Mouse (Mus musculus) lung, postnatal 0 days (tissue): ENCODE measurements at regions not wholly inside any gene's neighbourhood (a gene's known extent, or its start where the extent isn't known, plus 50 kb on each side); places are given as distances from the start of the nearest gene placed in this dataset.

Source experiments
- CTCF ChIP-seq: IDR thresholded peaks from 2 replicates; pipeline ENCODE4 v1.5.1; 2016; ENCODE audit warnings: antibody characterized with exemption, mild to moderate bottlenecking
- EP300 ChIP-seq: IDR thresholded peaks from 2 replicates; pipeline ENCODE4 v1.6.1; 2016; ENCODE audit warnings: antibody characterized with exemption, mild to moderate bottlenecking, control low read depth

DNA sequence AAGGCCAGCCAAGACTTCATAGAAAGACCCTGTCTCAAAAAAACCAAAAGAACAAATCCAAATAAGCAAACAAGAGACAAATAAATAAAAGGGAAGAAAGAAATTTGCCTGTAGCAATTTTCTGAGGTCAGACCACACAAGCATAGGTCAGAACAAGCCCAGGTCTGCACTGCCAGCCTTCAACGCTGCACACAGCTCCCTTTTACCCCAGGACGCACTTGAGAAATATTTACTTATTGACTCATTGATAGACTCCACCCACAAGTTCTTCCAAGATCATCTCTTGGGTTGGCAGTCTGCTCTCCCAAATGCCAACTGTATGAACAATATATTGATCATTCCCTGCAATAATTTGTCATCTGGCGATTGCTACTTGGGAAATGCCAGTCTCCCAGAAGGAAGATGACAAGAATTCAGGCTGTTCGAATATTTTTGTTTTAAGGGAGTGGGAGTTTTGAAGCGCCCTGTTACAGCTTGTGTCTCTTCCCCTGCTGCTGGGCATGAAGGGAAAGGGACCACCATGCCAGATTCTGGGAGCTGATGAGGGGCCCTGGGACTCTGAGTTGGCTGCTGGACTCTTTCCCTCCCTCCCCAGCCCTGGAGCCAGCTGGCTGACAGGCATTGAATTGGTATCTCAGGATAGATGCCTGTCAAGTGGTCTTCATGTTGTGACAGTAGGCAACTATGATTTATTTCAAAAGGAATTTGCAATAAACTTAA lies 102.9 kb upstream of the Tle3 start:
- TF ChIP-seq CTCF: no peak
- no peak for TF ChIP-seq EP300
